Mouse (Mus musculus): ENCODE measurements around the gene Cacna1a. TPM values are rescaled to one million over a fixed set of nuclear protein-coding genes. Genes with fewer than 3 reads are reported as not detected.
A peak's percentile ranks its signal among the peaks of the same experiment; 100 is the strongest.

Cacna1a gene
- total RNA-seq, 2 experiments from 2014 or later, result 222 to 231 TPM

DNA sequence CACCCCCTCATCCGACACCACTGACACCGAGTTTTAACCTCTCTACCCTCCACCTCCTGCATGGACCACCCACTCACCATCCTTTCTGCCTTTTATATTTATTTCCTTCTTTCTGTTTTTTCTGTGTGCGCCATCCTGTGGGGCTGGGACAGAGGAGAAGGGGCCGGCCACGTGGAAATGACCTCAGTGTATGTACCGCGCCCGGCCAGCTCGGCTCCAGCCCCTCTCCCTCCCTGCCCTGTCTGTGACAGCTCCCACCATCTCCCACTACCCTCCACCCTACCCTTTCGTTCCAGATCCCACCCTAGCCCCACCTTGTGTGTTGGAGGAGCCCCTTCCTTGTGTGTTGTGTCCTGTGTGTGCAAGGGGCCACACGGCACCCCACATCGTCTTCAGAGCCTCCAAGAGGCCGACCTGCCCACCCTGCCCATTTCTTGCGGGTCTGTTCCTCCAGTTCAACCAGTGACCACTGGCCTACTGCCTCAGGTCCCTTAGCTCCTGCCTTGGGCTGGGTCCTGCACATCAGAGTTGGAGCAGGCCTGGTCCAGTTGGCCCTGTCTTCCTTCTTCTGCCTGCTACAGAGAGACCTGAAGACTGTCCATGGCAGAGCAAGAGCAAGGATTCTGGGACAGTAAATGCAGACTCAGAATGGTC lies 247.3 kb downstream of the Cacna1a start:
- no peak for DNase-seq (ENCODE audit: low spot score in 2 of 2)

DNA sequence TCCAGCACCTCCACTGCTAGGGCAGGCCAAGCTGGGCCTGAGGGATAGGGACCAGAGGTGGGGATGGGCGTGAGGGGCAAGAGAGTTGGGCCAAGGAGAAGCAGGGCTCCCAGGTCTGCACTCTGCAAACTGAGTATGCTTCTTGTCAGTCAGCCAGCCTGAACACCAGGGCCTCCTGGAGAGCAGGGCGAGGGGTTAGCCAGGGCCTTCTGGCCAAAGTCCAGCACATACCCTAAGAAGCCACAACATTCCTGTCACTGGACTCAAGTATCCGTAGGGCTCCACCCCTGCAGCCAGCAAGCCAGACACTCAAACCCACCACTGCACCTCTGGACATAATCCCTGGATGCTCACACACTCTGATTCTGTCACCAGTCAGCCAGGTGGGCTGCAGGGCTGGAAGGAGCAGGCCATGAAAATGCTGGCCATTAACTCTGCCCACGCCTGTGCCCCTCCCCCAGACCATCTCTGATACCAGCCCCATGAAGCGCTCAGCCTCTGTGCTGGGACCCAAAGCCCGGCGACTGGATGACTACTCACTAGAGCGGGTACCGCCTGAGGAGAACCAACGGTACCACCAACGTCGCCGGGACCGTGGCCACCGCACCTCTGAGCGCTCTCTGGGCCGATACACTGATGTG lies 247.9 kb downstream of the Cacna1a start:
- DNase-seq (ENCODE audit: low spot score in 2 of 2), result no peak

DNA sequence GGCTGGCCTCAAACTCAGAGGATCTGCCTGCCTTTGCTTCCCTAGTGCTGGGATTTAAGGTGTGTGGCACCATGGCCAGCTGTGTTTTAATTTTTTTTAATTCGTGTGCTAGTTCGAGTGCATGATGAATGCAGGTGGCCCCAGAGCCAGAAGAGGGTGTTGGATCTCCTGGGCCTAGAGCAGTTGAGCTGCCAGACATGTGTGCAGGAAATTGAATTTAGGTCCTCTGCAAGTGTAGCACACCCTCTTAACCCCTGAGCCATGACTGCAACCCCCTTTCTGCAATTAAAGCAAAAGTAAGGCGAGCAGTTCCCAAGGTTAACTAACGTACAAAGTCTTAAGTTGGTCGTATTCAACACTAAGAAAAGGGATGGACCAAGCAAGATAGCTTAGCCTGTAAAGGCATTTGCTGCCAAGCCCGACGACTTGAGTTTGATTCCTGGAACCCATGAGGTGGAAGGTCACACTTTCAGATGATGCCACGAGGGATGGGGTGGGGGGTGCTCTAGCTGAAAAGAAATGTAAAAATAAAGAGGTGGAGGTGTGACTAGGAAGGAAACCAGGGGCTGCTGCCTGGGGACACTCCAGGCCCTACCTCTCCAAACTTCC lies 249.8 kb downstream of the Cacna1a start:
- no peak for DNase-seq (ENCODE audit: low spot score in 2 of 2)

DNA sequence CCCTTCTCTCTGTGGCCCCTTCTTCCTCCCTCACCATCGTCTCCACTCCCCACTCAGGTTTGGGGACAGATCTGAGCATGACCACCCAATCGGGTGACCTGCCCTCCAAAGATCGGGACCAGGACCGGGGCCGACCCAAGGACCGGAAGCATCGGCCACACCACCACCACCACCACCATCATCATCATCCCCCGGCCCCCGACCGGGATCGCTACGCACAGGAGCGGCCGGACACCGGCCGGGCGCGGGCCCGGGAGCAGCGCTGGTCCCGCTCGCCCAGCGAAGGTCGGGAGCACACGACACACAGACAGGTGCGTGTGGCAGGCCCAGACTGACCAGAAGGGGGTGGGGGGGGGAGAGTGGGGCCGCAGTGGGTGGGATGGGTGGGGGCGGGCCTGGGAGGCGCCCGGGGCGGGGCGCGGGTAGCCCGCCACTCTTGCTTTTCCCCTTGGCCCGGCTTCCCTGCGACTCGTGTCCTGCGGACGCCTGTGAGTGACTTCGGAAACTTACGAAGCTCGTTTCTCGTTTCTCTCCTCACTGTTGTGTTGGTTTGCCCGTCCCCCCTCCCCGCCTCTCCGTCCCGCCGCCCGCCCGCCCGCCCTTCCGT lies 250.4 kb downstream of the Cacna1a start:
- DNase-seq (ENCODE audit: low spot score in 2 of 2), result peak; percentile 31 to 54

DNA sequence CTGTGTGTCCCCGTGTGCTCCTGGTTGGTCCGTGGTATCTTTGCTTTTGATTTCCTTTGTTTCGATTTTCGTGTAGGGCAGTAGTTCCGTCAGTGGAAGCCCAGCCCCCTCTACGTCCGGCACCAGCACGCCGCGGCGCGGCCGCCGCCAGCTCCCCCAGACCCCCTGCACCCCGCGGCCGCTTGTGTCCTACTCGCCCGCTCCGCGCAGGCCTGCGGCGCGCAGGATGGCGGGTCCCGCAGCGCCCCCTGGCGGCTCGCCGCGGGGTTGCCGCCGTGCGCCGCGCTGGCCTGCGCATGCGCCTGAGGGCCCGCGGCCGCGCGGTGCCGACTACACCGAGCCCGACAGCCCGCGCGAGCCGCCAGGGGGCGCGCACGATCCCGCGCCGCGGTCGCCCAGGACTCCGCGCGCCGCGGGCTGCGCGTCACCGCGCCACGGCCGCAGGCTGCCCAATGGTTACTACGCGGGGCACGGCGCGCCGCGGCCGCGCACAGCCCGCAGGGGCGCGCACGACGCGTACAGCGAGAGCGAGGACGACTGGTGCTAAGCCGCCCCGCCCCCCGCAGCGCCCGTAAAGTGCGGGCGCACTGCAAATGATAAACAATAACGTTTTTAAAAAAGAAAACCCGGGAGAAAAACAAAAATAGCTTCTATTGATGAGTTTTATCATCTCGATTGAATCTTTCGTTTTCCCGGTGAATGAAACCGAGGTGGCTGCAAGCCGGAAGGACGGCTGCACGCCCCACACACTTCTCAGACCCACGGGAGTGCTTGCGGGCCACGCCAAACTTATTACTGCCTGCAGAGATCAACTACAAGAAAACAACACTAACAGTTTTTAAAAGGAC lies 251.1 kb downstream of the Cacna1a start:
- peak; percentile 90 to 97 for DNase-seq (ENCODE audit: low spot score in 2 of 2)

DNA sequence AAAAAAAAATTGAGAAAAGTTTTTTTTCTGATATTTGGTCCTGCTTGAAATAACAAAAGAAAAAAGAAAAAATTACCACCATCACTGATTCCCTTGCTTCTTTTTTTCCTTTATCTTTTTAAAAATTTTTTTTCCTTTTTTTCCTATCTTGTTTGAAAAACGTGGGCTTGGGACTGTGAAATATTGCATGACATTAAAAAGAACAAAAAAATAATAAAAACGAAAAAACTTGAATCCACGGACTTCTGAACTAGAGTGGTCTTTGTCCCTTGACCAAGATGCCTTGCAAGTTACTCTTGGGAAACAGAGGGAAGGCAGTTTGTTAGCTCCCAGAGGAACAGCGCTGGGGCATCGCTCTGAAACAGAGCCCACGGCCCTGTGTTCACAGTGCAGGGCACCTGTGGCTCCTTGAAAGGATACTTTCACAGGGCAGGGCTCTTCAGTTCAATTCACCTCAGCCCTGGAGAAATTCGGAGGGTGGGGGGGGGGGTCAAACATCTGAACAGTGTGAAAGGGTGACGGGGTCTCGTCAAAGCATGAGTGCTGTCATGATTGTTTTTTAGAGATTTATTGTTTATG lies 251.9 kb downstream of the Cacna1a start:
- no peak for DNase-seq (ENCODE audit: low spot score in 2 of 2)

DNA sequence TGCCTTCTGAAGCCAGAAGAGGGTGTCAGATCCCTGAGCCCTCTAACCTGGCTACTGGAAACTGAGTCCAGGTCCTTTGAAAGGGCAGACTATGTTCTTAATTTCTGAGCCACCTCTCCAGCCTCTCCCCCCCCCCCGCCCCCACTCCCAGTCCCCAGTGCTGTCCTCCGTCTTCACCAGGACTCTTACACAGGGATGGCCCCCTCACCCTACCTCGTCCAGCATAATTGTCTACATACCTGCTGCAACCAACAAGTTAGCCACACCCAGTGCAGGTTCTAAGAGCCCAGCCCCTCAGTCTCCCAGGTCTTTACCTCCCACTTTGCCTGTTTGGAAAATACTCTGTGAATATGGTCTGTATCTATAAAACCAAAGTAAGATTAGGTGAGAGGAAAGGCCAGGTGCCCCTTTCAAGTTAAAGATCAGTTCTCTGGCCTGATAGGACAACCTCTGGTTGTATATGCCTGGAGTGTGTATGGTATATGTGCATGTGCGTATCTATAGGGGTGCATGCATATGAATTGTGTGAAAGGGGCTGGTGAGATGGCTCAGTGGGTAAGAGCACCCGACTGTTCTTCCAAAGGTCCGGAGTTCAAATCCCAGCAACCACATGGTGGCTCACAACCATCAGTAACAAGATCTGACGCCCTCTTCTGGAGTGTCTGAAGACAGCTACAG lies 252.5 kb downstream of the Cacna1a start:
- no peak for DNase-seq (ENCODE audit: low spot score in 2 of 2)

- no peak for DNase-seq (ENCODE audit: low spot score in 2 of 2)
Observed at GRCm38 (mm10) chr8:84641578-84642361, 253.5 kb downstream of the Cacna1a start.

DNA sequence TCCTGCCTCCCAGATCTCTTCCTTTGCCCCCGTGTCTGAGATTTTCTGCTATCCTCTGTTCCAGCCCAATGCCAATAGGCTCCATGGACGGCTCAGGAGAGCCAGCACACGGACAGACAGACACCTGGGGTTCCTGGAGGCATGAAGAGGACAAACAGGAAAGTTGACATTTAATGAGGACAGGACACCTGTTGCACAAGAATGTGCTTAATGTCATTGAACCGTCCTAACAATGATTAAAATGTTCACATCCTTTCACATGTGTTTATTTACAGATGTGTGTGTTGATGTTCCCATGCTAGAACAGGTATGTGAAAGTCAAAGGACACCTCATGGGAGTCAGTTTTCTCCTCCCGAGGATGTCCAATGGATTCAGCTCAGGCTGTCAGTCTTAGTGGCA lies 254.8 kb downstream of the Cacna1a start:
- no peak for DNase-seq (ENCODE audit: low spot score in 2 of 2)

DNA sequence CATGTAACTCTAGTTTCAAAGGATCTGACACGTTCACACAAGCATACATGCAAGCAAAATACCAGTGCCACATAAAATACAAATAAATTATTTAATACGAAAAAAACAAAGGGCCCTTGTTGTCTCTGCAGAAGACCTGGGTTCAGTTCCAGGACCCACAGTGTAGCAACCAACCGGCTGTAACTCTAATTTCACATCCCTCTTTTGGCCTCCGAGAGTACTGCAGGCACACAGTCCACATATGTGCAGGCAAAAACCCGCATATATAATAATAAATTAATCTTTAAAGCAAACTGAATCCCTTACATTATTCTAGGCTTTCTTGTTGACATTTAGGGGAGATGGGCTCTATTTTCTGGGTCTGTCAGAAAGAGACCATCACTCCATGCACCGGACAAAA lies 258.6 kb downstream of the Cacna1a start:
- DNase-seq (ENCODE audit: low spot score in 2 of 2), result no peak

GRCm38 (mm10) chr8:84647461-84647901 lies 259.2 kb downstream of the Cacna1a start:
- DNase-seq (ENCODE audit: low spot score in 2 of 2), result peak in 1 of 2 experiments; percentile 26

DNA sequence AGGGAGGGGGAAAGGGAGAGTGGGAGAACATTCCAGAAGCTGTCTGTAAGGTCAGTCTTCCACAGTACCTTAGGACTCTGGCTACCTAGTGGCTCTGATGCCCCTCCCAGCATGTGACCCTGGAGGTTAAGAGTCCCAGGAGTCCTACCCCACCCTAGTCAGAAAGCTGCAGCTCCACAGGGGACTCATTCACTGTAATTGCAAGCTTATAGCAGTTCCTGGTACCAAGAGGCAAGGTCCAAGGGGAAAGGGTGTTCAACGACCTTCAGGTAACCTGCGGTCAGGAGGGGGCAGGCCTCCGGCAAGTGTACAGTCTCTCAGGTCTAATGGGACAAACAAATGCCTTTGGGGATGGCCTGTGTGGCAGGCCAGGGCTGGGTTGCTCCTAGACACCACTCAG lies 262.0 kb downstream of the Cacna1a start:
- DNase-seq (ENCODE audit: low spot score in 2 of 2), result no peak

DNA sequence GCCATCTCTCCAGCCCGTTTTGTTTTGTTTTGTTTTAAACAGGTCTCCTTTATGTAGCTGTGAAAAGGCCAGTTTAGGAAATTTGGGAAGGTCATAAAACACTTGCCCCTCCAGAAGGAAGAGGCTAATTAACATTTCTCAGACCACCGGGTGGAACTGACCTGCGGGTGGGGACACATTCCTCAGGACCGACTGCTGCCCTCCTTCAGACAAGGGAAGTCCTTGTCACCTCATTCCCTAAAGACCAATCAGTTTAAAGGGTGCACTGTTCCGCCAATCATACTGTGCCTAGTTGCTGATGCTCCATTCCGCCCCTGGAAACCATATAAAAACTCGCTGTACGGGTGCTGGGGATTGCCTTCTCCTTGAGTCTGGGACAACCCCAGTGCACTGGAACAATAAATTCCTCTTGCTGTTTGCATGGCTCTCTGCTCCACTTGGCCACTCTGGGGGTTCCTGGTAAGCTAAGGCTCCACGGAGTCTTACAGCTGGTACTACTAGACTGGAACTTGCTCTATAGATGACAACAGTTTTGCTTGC lies 264.9 kb downstream of the Cacna1a start:
- no peak for DNase-seq (ENCODE audit: low spot score in 2 of 2)

DNA sequence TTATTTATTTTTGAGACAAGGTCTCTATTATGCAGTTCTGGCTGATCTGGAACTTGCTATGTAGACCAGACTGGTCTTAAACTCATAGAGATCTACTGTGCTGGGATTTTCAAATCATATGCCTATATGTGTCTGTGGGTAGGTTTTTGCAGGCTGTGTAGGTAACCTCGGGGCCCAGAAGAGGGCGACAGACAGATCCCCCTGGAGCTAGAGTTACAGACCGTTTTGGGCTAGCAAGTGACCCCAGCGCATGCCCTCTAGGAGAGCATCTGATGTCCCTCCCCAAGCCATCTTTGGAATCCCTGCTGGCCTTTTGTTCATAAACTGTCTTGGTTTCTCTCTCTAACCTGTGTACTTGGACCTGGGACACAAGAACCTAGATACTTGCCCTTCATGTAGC lies 266.4 kb downstream of the Cacna1a start:
- DNase-seq (ENCODE audit: low spot score in 2 of 2), result no peak

DNA sequence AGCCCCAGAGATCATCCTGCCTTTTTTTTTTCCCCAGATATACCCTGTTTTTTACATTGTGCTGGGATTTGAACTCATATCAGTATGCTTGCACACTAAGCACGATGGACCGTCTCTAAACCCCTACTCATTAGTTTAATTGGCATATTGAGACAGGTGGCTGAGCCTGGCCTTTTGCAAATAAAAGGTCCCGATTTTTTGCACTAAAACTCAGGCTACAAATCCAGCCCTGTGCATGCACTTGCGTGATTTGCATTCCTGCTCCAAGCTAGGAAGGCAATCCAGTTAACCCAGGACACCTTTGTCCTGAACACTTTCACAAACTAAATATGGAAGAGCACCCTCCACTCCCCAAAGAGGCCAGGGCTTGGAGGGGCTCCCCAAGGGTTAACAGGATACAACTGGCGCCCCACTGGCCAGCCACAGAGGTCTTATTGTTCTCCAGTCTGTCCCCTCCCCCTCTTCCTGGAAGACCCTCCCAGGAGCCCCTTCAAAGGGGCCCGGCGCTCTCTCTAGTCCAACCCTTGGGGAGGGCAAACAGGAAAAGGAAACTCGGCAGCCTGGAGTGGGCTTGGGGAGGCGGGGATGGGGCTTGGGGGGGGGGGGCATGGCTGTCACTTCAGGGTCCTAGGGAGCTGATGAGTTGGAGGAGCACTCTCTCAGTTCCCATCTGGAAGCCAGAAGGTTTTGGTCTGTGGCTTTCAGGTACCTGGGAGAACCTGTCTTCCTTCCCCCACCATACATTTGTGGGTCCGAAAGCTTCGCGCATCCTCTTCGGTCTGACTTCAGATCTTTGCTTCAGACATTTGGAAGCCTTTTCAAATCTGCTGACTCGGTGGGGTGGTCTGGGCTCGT lies 267.3 kb downstream of the Cacna1a start:
- no peak for DNase-seq (ENCODE audit: low spot score in 2 of 2)

- no peak for DNase-seq (ENCODE audit: low spot score in 2 of 2)
Observed at GRCm38 (mm10) chr8:84656191-84656525, 267.9 kb downstream of the Cacna1a start.

GRCm38 (mm10) chr8:84656641-84657126 lies 268.4 kb downstream of the Cacna1a start:
- DNase-seq (ENCODE audit: low spot score in 2 of 2), result no peak

- DNase-seq (ENCODE audit: low spot score in 2 of 2), result no peak
Observed at GRCm38 (mm10) chr8:84657203-84657602, 269.0 kb downstream of the Cacna1a start.

Measured in layer of hippocampus, postnatal 10 days (tissue).